Mouse (Mus musculus): Measurements from ENCODE around the gene Akr1c19. TPM values are rescaled to one million over a fixed set of nuclear protein-coding genes. Genes with fewer than 3 reads are reported as not detected.

The Akr1c19 gene
- polyA plus RNA-seq, 1 experiment from 2014 or later: 0.27 TPM

DNA sequence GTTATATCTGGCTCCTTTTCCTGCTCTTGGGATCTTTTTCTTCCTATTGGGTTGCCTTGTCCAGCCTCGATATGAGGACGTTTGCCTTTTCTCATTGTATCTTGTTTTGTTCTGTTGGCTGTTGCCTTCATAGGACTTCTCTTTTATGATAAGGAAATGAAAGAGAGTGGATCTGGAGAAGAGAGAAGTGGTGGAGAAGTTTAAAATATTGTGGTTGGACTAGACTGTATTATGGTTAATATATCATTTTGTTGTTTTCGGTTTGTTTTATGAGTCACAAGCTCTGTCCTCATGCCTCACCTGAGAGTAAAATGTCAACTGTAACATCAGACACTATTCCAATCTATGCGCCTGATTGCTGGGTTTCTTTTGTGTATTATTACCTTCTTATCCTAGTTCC, 68.5 kb downstream of the Akr1c19 start:
- ATAC-seq (replicated peaks; ENCODE audit: low FRiP score) (no peak), DNase-seq (ENCODE audit: low spot score) (no peak)

More for the DNA sequence above, 68.5 kb downstream of the Akr1c19 start:
- H3K9me3 ChIP-seq (ENCODE audit: control insufficient read depth, low read length): no peaks in the 10 kb centered on the region
- no peak overlapping the region for H3K4me3 ChIP-seq (ENCODE audit: low read depth, low read length)
- H3K4me2 ChIP-seq (ENCODE audit: low read depth, low read length, severe bottlenecking): no peak overlapping the region
- no peaks in the 10 kb centered on the region for H3K36me3 ChIP-seq (ENCODE audit: control insufficient read depth, insufficient read depth, low read length)
- H3K9ac ChIP-seq (ENCODE audit: low read length): no peak overlapping the region
- H3K4me1 ChIP-seq (replicated peaks; ENCODE audit: control insufficient read depth, insufficient read depth, low read length): no peaks in the 10 kb centered on the region
- H3K27me3 ChIP-seq (ENCODE audit: control insufficient read depth, insufficient read depth, low read length): no peaks in the 10 kb centered on the region
- WGBS: 91% methylated on average over 4 of the region's 4 CpGs
- H3K27ac ChIP-seq (ENCODE audit: low read depth, low read length): no peak overlapping the region

Other genes starting within 250 kb of the Akr1c19 start
- gene Akr1c14, start 179.7 kb upstream of the Akr1c19 start, polyA plus RNA-seq (2014; fragmentation: Nextera tagmentation; extraction: Ambion mirVana): 0.31 TPM in 1 of 2 replicates, not detected in the other
- not detected in 2 replicates for gene Akr1c18, start 78.0 kb upstream of the Akr1c19 start, polyA plus RNA-seq (2014; fragmentation: Nextera tagmentation; extraction: Ambion mirVana)
- 0.35 and 0.75 TPM in 2 replicates for gene Akr1c13, start 37.5 kb upstream of the Akr1c19 start, polyA plus RNA-seq (2014; fragmentation: Nextera tagmentation; extraction: Ambion mirVana)
- 0.27 TPM in 1 of 2 replicates, not detected in the other for gene Akr1c12, start 50.7 kb downstream of the Akr1c19 start, polyA plus RNA-seq (2014; fragmentation: Nextera tagmentation; extraction: Ambion mirVana)
- gene Akr1c6, start 205.6 kb downstream of the Akr1c19 start, polyA plus RNA-seq (2014; fragmentation: Nextera tagmentation; extraction: Ambion mirVana): not detected in 2 replicates

Measured in forebrain, embryonic 11.5 days (tissue).